Mouse (Mus musculus) cortical plate, adult 2 months (tissue): Measurements from ENCODE around the gene Spns2.
A peak's percentile ranks its signal among the peaks of the same experiment; 100 is the strongest.

Experiments
- CTCF ChIP-seq: fragments of 200-500 bp; IDR thresholded peaks from 2 replicates; pipeline ENCODE4 v1.5.1; 2011; ENCODE audit warnings: mild to moderate bottlenecking, control low read depth, low read length; ENCODE audit not compliant: insufficient read depth; ENCODE audit errors: extremely low read depth
- POLR2A ChIP-seq: fragments of 200-500 bp; IDR thresholded peaks from 2 replicates; pipeline ENCODE4 v1.6.1; 2011; ENCODE audit warnings: mild to moderate bottlenecking, low read length, control low read depth; ENCODE audit not compliant: insufficient read depth; ENCODE audit errors: extremely low read depth

GRCm38 (mm10) chr11:72488753-72489271 is 892 bp downstream of the Spns2 start:
- TF ChIP-seq CTCF (no peak), POLR2A (peak; percentile 59)
